Mouse (Mus musculus) mesoderm, embryonic 11.5 days (tissue): Measurements from ENCODE around the gene Zbtb21.
"Not testable (repeated sequence)": the region's sequence is repeated elsewhere in the genome, so short reads cannot be mapped to it uniquely, and the experiment has no call there.

Experiments used
- DNase-seq: peaks from one replicate; pipeline ENCODE4 v3.0.0-alpha.2; 2012; ENCODE audit warnings: low read depth, low spot score

Zbtb21 gene

GRCm38 (mm10) chr16:97962151-97962948, at the start of gene Zbtb21, which contains the start of gene C2cd2:
Zbtb21 (minus strand) TSS chr16:97962622.
C2cd2 (minus strand) TSS chr16:97962598.
- DNase-seq, result peak; percentile 97

DNA sequence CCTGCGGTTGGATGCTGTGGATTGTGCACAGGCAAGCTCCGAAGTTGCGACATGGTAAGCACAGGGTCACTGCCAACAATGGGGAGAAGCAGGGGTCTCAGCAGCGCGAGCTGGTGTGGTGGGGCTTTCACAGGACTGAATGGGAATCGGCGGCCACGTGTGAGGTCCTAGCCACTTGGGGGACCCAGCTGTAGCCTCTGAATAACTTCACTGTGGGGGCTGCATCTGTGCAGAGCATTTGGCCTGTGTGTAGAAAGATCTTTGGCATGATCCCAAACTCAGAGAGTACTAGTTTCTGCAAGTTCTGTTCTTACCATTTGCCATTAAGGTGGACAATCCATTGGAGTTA, 34.9 kb upstream of the Zbtb21 start:
- not testable (repeated sequence) for DNase-seq

DNA sequence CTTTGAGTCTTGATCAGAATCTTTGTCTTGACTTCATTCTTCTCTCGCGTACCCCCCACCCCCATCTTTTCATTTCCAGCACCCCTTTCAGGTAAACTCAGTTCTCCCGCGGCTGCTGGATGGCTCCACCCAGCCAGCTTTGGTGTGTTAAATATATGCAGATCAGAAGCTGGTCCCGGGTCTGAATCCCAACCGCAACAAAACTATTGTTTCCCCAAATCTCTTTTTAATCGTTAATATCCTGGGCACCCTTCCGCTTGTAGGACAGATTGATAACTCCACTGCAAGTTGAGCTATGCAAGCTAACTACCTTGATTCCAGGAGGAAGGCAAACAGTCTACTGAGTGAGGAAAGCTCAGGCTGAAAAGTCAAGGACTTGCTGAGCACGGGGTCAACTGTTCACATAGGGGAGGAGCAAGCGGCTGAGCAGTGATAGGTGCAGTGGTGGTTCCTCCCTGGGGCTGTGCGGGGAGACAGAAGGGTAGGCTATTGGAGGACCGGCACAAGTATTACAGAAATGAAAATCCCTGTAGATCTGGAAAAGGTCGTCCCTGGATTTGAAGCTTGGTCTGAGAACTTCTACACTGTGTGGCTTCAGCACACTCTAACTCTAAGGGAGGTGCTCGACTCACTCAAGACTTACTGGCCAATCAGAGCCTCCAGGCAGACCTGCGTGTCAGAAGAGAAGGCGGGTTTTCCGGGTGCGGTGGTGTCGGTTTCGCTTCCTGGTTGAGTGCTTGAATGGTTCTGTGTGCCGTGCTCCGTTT, 34.4 kb upstream of the Zbtb21 start, which contains the start of gene B230307C23Rik:
Gene B230307C23Rik, plus strand, starts transcription at position 700 of the 767 bp plus-strand sequence.
- DNase-seq, result peak; percentile 86

DNA sequence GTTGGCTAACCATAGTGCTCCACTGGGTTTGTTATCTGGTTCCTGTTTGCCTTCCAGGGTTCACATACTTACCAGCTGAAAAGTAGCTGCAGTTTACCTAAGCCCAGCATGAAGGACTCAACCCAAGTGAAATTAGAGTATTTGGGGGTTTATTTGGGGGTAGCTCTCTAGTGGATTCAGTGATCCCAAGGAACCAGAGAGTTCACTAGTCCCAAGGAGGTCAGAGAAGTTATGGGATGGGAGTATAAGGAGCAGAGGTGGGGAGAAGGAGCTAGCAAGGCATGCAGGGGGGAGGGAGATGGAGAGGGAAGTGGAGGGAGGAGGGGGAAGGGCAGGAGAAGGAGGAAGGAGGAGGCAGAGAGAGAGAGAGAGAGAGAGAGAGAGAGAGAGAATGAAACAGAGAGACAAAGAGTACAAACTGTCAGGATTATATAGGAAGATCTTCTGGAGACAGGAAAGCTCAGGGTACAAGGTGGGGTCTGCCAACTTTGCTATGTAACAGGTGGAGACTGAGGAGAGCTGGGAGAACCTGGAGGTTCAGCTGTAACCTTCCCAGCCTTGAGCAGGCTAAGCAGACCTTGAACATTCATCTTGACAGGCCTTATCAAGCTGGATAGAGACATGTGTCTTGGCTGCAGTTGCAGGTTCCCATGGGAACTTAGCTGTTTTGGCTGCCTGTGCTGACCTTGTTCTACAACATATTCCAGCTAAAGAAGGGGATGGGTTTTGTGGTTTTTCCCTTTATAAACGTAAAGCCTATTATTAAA, 33.6 kb upstream of the Zbtb21 start:
- no peak for DNase-seq

DNA sequence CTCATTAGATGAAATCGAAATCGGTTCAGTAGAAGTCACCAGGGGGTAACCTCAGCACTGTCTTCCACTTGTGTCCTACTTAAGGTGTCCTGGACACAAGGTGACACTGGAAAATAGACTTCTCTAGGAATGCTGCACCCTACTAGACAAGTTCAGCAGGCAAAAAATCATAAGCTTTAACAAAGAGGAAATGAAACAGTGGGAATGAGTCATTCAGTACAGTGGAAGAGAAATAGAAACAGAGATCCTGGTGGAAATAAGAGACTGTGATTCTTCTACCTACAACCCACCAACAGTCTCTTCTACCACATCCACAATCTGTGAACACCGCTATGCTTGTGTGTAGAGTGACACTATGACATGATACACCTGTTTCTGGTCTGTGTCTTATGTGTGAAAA, 30.1 kb upstream of the Zbtb21 start:
- DNase-seq, result not testable (repeated sequence)

DNA sequence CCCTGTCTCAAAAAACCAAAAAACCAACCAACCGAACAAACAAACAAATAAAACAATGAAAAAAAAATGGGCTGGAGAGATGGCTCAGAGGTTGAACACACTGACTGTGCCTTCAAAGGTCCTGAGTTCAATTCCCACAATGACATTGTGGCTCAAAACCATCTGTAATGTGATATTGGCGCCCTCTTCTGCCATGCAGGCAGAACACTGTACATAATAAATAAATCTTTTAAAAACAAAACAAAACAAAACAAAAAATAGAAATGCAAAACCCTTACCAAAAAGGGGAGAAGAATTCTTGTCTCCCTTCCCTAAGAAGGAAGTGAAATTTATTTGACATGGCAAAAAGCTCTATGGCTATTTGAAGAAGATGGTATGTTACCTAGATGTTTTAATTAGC, 29.1 kb upstream of the Zbtb21 start:
- DNase-seq, result no peak

DNA sequence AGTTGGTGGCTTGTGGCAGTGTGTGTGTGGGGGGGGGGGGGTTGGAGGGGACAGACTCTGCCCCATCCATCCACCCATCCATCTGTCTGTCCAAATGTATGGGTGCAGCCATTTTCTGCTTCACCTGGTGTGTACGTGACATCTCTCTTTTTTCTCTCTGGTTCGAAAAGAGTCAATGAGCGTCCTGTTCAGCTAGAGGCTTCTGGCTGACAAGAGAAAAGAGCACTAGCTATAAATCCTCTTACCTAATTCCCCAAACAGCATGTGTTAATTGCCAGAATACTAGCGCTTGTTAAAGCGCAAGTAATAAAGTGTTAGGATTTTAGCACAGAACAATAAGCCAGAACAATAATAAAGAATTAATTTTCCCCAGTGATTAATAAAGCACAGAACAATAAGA, 22.2 kb upstream of the Zbtb21 start:
- no peak for DNase-seq

DNA sequence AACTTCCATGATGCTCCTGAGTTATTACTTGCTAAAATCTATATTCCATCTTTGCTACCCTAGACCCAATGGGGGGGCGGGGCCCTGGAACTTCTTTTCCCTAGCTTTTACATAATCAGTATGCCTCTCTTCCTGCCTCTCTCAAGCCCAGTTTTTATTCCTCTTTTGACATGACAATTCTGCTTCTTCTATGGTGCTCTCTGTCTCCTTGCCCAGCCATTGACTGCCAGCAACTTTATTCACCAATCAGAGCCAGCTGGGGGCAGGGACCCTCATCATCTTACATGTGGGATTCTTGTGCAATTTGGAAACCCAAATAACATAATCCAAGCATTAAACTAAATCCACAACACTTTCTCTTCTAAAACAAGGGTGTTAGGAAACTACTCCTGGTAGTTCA, 18.9 kb upstream of the Zbtb21 start:
- no peak for DNase-seq

- no peak for DNase-seq
Observed at GRCm38 (mm10) chr16:97977722-97978121, 15.3 kb upstream of the Zbtb21 start.

DNA sequence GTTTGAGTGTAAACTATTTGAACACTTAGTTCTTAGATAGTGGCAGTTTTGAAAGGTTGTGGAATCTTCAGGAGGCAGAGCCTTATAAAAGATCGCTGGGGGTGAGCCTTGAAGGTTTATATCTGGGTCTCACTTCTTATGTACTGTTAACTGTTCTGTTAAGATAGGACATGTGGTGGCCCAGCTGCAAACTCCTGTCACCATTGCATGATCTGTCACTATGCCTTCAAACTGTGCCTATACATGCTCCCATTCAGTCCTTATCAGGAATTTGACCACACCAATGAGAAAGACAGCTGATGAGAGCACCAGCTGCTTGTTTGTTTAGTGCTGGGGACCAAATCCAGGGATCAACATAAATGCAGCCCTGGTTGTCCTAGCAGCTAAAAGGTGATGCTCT, 14.9 kb upstream of the Zbtb21 start:
- DNase-seq, result no peak

DNA sequence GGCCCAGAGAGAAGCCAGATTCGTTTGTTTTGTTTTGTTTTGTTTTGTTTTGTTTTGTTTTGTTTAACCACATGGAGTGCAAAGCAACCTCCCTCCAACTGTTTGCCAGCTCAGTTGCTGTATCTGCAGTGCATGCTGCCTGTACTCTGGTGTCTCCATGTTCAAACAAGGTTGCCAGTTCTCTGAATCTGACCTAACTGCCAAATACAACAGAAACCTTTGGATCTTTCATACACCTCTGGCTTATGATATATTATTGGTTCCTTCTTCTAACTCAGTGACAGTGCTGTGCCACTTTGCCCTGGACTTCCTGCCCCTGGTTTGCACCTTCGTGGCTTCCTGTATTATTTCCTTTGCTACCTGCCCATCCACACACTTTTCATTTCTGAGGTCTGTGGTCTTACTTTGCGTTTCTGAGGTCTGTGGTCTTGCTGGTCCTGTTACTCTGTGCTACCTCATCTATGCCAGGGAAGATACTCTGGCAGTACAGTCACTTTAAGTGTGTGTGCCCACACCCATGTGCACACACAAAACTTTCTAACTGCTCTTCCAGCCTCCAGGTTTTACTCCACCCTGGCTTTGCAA, 1.6 kb upstream of the Zbtb21 start:
- no peak for DNase-seq

DNA sequence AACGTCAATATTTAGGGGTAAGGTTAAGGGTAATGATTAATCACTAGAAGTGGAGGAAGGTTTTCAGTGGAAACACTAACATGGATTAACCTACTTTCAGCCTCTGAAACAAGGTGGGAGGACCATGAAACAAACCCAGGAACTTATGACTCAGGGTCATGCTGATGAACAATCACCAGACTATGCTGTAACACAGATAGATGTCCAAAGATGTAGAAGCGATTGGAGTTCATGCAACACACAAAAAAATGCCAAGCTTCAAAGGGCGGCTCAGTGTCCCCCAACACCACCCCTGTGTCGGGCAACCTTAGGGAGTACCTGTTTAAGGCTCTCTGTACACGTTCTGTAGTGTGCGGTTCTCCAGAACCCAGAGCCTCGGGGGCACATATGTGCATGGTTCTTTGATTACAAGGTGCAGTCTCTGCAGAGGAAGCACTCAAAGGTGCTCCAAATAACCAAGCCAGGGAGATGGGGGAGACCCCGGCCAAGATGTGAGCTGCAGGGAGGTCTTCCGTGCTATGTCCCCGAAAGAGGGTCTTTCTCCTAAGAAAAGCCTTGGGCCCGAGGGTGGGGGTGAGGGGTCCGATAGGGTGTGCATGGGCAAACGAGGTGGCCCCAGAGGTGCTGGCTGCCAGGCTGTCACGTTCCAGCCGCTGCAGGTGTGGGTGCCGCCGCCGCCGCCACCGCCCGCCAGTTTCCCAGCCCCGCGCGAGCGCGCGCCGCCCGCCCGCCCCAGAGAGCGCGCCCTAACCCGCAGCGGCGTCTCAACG, 856 bp downstream of the Zbtb21 start:
- no peak for DNase-seq

DNA sequence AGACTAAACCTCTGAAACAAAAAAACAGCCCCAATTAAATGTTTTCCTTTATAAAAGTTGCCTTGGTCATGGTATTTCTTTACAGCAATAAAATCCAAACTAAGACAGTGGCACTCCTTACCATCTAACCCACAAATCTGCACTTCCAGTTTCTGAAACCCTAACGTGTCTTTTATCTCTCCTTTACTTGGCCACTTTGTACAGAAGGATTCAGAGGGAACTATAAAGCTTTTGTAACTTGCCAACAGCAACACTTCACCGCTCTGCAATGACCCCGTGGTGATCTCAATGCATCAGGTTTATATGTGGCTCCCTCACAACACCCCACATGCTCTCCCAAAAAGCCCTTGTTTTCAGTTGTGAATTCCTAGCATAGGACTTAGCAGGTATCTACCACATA, 2.1 kb downstream of the Zbtb21 start:
- DNase-seq, result no peak

GRCm38 (mm10) chr16:97958401-97958973, 3.9 kb downstream of the Zbtb21 start:
- DNase-seq, result no peak

GRCm38 (mm10) chr16:97957626-97958025, 4.8 kb downstream of the Zbtb21 start:
- DNase-seq, result no peak

DNA sequence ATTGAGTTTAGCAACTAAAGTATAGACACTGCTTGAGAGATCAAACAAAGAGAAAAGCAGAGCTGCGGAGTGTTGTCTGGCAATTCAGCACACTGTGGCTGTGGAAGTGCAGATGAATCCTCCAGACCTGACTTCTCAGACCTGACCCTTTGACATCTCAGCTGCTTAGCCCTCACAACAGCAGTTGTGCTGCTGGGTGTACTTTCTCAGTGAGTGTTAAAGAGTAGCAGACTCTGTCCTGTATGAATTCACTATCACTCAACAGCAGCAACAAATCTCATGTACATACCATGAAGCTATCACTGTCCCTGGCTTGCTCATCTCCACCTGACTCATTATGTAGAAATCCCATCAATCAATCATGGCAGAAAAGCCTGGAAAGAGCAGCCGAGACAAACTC, 6.4 kb downstream of the Zbtb21 start:
- no peak for DNase-seq

DNA sequence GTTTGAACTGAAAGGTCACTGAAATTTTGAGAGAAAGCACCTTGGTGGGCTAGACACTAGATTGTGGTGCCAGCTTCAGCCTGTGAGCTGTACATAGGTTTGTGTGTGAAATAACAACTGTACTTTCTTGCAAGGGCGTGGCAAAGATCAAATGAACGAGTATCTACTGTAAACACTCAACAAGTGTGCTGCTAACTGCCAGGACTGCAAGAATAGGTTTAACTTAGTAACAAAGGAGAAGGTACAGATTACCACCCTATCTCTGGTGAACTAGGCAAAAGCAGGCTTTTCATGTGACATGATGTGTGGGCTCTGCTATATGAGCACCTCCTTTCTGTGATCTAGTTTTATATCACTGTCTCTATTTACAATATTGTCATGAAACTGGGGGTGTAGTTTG, 9.1 kb downstream of the Zbtb21 start:
- no peak for DNase-seq

DNA sequence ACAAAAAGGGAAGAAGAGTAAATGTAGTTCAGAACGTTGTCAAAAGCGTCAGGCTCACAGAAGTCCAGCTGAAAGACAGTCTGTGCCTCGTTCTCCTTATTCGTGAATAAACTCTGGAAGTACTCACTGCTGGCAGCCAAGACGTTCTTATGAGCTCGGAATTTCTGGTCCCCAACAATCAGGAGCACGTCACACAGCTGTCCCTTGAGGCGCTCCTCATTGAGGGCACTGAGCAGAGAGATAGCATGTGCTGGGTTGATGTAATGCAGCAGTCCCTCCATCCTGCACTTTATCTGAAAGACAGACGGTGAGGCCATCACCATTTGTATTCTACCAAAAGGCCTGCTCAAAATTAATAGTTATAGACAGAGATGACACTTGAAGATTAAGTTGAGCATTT, 9.6 kb downstream of the Zbtb21 start:
- no peak for DNase-seq

DNA sequence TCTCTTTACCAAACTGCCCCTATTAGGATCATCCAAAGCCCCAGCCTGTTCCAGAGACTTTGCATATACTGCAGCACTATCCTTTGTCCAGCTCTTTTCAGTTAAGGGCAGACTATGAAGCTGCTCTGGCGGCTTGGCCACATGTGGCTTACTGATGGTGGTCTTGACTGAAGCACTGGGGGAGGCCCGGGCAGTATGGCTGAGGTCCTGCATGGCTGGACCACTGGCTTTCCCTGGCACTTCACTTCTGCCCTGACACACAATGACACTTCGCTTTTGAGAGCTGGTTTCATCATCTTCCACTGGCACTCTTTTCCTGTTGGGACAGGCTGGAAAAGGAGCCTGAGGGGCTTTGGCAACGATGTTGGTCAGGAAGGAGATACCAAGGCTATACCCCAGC, 10.1 kb downstream of the Zbtb21 start:
- no peak for DNase-seq

DNA sequence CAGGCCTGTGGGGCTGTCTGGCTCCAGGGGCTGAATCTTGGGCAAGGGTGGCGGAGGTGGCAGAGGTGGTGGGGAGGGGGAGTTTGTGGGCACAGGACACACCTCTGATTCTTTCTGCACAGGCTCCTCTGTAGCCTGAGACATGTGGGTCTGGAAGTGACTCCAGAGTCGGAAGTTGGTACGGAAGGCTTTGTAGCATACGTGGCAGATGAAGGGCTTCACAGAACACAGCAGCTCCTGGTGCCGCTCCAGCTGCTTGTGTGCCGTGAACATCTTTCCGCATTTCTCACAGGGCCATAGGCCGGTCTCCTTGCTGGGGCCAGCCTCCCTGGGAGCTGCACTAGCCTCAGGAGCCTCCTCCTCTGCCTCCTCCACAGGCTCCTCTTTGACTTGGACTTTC, 12.4 kb downstream of the Zbtb21 start:
- DNase-seq, result no peak

DNA sequence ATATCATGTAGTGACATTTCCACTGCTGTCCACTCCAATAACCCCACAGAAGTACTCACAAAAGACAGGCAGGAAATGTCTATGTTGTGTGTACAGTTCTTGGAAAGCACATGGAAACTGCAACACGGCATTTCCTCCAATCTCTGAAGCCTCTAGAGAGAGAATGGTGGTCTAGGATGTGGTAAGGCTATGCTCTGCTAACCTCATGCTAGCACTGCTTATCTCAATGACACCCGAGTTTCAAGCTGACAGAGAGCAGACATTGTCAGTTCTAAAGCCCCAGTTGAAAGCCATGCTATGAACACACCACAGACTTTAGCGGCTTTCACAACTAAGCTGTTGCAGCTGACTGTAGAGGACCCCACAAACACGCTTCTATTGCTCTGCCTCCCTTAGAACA, 13.6 kb downstream of the Zbtb21 start:
- DNase-seq, result no peak
